15 mouse cellular contexts compared by ENCODE assay signal in genomic region chr14:72847466-72847865, GRCm38 (mm10).
"Had no signal": no experiment of that assay in that cellular context is flagged by ENCODE, and none has a peak within 500 bp of the region (broad histone marks: within the 10 kb centered on the region; RNA-seq: fewer than 3 reads in every experiment).

No protein-coding gene starts in this region.

- H3K4me3 ChIP-seq: limb, embryonic 15.5 days; liver, embryonic 12.5 days; midbrain, embryonic 10.5 days; myocyte; neural tube, embryonic 15.5 days had no signal

- H3K4me2 ChIP-seq: limb, embryonic 15.5 days; liver, embryonic 12.5 days; lung, embryonic 14.5 days; neural tube, embryonic 15.5 days had no signal

- H3K27ac ChIP-seq: kidney, postnatal 0 days; limb, embryonic 15.5 days; liver, embryonic 12.5 days; midbrain, embryonic 10.5 days; neural tube, embryonic 15.5 days had no signal

- H3K4me1 ChIP-seq: limb, embryonic 15.5 days; liver, embryonic 12.5 days had no signal

- H3K27me3 ChIP-seq: limb, embryonic 15.5 days; liver, embryonic 12.5 days; neural tube, embryonic 15.5 days had no signal

- H3K9ac ChIP-seq: limb, embryonic 15.5 days; liver, embryonic 12.5 days; lung, embryonic 14.5 days; neural tube, embryonic 15.5 days had no signal

- ATAC-seq: liver, embryonic 12.5 days had no signal

- H3K36me3 ChIP-seq: limb, embryonic 15.5 days; liver, embryonic 12.5 days; midbrain, embryonic 10.5 days; neural tube, embryonic 15.5 days had no signal

- H3K9me3 ChIP-seq: limb, embryonic 15.5 days; liver, embryonic 12.5 days; midbrain, embryonic 10.5 days; neural tube, embryonic 15.5 days had no signal

- DNase-seq: kidney, postnatal 36 days; layer of hippocampus, adult 9-11 months; layer of hippocampus, postnatal 36 days; lung, embryonic 14.5 days; lung, postnatal 10 days; lung, postnatal 4 days; midbrain, embryonic 14.5 days; thymus, adult 18-20 months; thymus, postnatal 14 days had no signal
